Mouse (Mus musculus) heart, postnatal 0 days (tissue): Measurements from ENCODE around the gene Sept9. TPM values are rescaled to one million over a fixed set of nuclear protein-coding genes. Genes with fewer than 3 reads are reported as not detected.

Source experiments
- ATAC-seq: fragments of 200-750 bp; cut with Nextera tagmentation; 2 replicates; pipeline ENCODE4 v1.8.0; 2017; ENCODE audit warnings: low read depth, moderate number of reproducible peaks, moderate library complexity; ENCODE audit not compliant: insufficient read depth
- DNase-seq: peaks from one replicate; pipeline ENCODE4 v3.0.0-alpha.2; 2016; ENCODE audit warnings: low spot score
- H3K27ac ChIP-seq: fragments of 300-500 bp; sonication (generic); 2 replicates; pipeline ENCODE4 v1.5.1; 2014; ENCODE audit warnings: low read depth, mild to moderate bottlenecking
- H3K27me3 ChIP-seq: fragments of 300-500 bp; sonication (generic); 2 replicates; pipeline ENCODE4 v1.6.1; 2014; ENCODE audit warnings: low read length, mixed read lengths; ENCODE audit not compliant: control insufficient read depth, insufficient read depth
- H3K36me3 ChIP-seq: fragments of 300-500 bp; sonication (generic); replicated peaks from 2 replicates; pipeline ENCODE4 v1.6.1; 2014; ENCODE audit warnings: low read length, mixed read lengths; ENCODE audit not compliant: control insufficient read depth, insufficient read depth
- H3K4me1 ChIP-seq: fragments of 300-500 bp; sonication (generic); 2 replicates; pipeline ENCODE4 v1.6.1; 2014; ENCODE audit warnings: antibody characterized with exemption; ENCODE audit not compliant: control insufficient read depth, insufficient read depth
- H3K4me2 ChIP-seq: fragments of 300-500 bp; sonication (generic); 2 replicates; pipeline ENCODE4 v1.6.1; 2014; ENCODE audit warnings: low read depth, mild to moderate bottlenecking, low read length, moderate library complexity
- H3K4me3 ChIP-seq: fragments of 300-500 bp; sonication (generic); 2 replicates; pipeline ENCODE4 v1.5.1; 2014; ENCODE audit warnings: low read depth, low read length
- H3K9ac ChIP-seq: fragments of 300-500 bp; sonication (generic); replicated peaks from 2 replicates; pipeline ENCODE4 v1.6.1; 2014; ENCODE audit warnings: low read depth, low read length, mixed read lengths
- H3K9me3 ChIP-seq: fragments of 300-500 bp; sonication (generic); replicated peaks from 2 replicates; pipeline ENCODE4 v1.6.1; 2016; ENCODE audit warnings: low read length; ENCODE audit not compliant: control insufficient read depth
- CTCF ChIP-seq: IDR thresholded peaks from 2 replicates; pipeline ENCODE4 v1.5.1; 2016; ENCODE audit warnings: antibody characterized with exemption, control low read depth, low read depth
- EP300 ChIP-seq: IDR thresholded peaks from 2 replicates; pipeline ENCODE4 v1.6.1; 2016; ENCODE audit warnings: antibody characterized with exemption, low read depth
- WGBS: fragments of 180-500 bp; shearing (Covaris S2); extraction: QIAGEN DNeasy Blood & Tissue Kit; methylation state at CpG from one replicate; pipeline ENCODE4 v1.1.7; 2014; 5-methylcytosine and 5-hydroxymethylcytosine counted together
- polyA plus RNA-seq: library from polyadenylated mRNA; unstranded; fragments of >200 nt; fragmentation: Nextera tagmentation; extraction: Ambion mirVana; gene quantifications from 2 replicates; pipeline ENCODE4 v1.2.1, GENCODE M21; 2015
- total RNA-seq: library from RNA; depleted of rRNA; stranded (reverse); fragments of >200 nt; gene quantifications from 2 replicates; pipeline ENCODE4 v1.2.3, GENCODE M21; 2014; ENCODE audit warnings: low replicate concordance

Sept9 gene
- total and polyA plus RNA-seq, 2 experiments from 2014 or later: 31.6 to 64.2 TPM

GRCm38 (mm10) chr11:117309108-117309917 lies 109.9 kb downstream of the Sept9 start:
- WGBS: 70% methylated on average over 17 of the region's 17 CpGs
- Histone ChIP-seq H3K4me3 (no peak overlapping the region), H3K9ac (no peak overlapping the region), H3K4me2 (no peak overlapping the region), H3K9me3 (no peaks in the 10 kb centered on the region), H3K4me1 (peaks cover 49% of the 10 kb centered on the region), H3K36me3 (no peaks in the 10 kb centered on the region), H3K27me3 (no peaks in the 10 kb centered on the region), H3K27ac (no peak overlapping the region)
- no peak for DNase-seq
- ATAC-seq: no peak
- TF ChIP-seq EP300 (no peak), CTCF (no peak)

GRCm38 (mm10) chr11:117309918-117310287 lies 110.4 kb downstream of the Sept9 start:
- WGBS: 73% methylated on average over 3 of the region's 3 CpGs
- TF ChIP-seq CTCF (no peak), EP300 (no peak)
- H3K4me2 ChIP-seq: no peak overlapping the region
- H3K9me3 ChIP-seq: no peaks in the 10 kb centered on the region
- H3K27ac ChIP-seq: no peak overlapping the region
- no peak overlapping the region for H3K4me3 ChIP-seq
- ATAC-seq: no peak
- H3K4me1 ChIP-seq: peaks cover 53% of the 10 kb centered on the region
- H3K9ac ChIP-seq: no peak overlapping the region
- no peak for DNase-seq
- no peaks in the 10 kb centered on the region for H3K36me3 ChIP-seq
- no peaks in the 10 kb centered on the region for H3K27me3 ChIP-seq

GRCm38 (mm10) chr11:117310341-117311107 lies 111.1 kb downstream of the Sept9 start:
- WGBS: 71% methylated on average over 12 of the region's 12 CpGs
- Histone ChIP-seq H3K9ac (no peak overlapping the region), H3K4me2 (no peak overlapping the region), H3K9me3 (no peaks in the 10 kb centered on the region), H3K36me3 (no peaks in the 10 kb centered on the region), H3K27me3 (no peaks in the 10 kb centered on the region), H3K4me3 (no peak overlapping the region), H3K27ac (peak overlapping the region; percentile 83), H3K4me1 (peaks cover 59% of the 10 kb centered on the region)
- no peak for DNase-seq
- ATAC-seq: no peak
- TF ChIP-seq EP300: no peak
- TF ChIP-seq CTCF: no peak

GRCm38 (mm10) chr11:117311127-117311800 lies 111.8 kb downstream of the Sept9 start:
- Histone ChIP-seq H3K9ac (no peak overlapping the region), H3K27me3 (no peaks in the 10 kb centered on the region), H3K9me3 (no peaks in the 10 kb centered on the region), H3K4me3 (no peak overlapping the region), H3K27ac (peak overlapping the region; percentile 83), H3K4me1 (peaks cover 60% of the 10 kb centered on the region), H3K36me3 (no peaks in the 10 kb centered on the region), H3K4me2 (peak overlapping the region; percentile 6; the same call in 1 of the 2 replicates)
- ATAC-seq (peak; percentile 21; the same call in 1 of the 2 replicates), DNase-seq (peak; percentile 70)
- 35% methylated on average over 15 of the region's 15 CpGs for WGBS
- no peak for TF ChIP-seq CTCF
- TF ChIP-seq EP300: no peak
